Mouse (Mus musculus) spleen, postnatal 36 days (tissue): Measurements from ENCODE around the gene Rab17.

Experiments used
- DNase-seq, 2 experiments: peaks; one replicate each; pipeline ENCODE4 v3.0.0; 2022; ENCODE audit warnings: low spot score in 2 of 2, mixed read lengths in 1 of 2

Rab17 gene

GRCm38 (mm10) chr1:90995916-90996315 lies 26.5 kb upstream of the Rab17 start:
- no peak for DNase-seq

GRCm38 (mm10) chr1:90981346-90981745 lies 11.9 kb upstream of the Rab17 start:
- no peak for DNase-seq

GRCm38 (mm10) chr1:90980638-90981330 lies 11.3 kb upstream of the Rab17 start:
- no peak for DNase-seq

- no peak for DNase-seq
Measured at GRCm38 (mm10) chr1:90975960-90976359, 6.5 kb upstream of the Rab17 start.

- DNase-seq: peak in 1 of 2 experiments; percentile 15
Measured at GRCm38 (mm10) chr1:90974906-90975649, 5.6 kb upstream of the Rab17 start.

- DNase-seq: no peak
Measured at GRCm38 (mm10) chr1:90973574-90973911, 4.1 kb upstream of the Rab17 start.

GRCm38 (mm10) chr1:90972911-90973573 lies 3.6 kb upstream of the Rab17 start:
- peak; percentile 66 to 75 for DNase-seq

GRCm38 (mm10) chr1:90969881-90970390 lies 475 bp upstream of the Rab17 start:
- no peak for DNase-seq

GRCm38 (mm10) chr1:90968649-90969048 lies 812 bp downstream of the Rab17 start:
- no peak for DNase-seq

- no peak for DNase-seq
Measured at GRCm38 (mm10) chr1:90967583-90967982, 1.9 kb downstream of the Rab17 start.

- no peak for DNase-seq
Measured at GRCm38 (mm10) chr1:90962994-90963393, 6.5 kb downstream of the Rab17 start.

GRCm38 (mm10) chr1:90962526-90962925 lies 6.9 kb downstream of the Rab17 start:
- no peak for DNase-seq

GRCm38 (mm10) chr1:90956245-90957096 lies 13.0 kb downstream of the Rab17 start:
- DNase-seq: no peak

GRCm38 (mm10) chr1:90953688-90954087 lies 15.8 kb downstream of the Rab17 start:
- no peak for DNase-seq

- DNase-seq: no peak
Measured at GRCm38 (mm10) chr1:90952808-90953207, 16.7 kb downstream of the Rab17 start, which contains the start of gene Prlh. Gene Prlh (plus strand): TSS chr1:90953108.

GRCm38 (mm10) chr1:90951670-90952069 lies 17.8 kb downstream of the Rab17 start:
- DNase-seq: no peak

GRCm38 (mm10) chr1:90949309-90949708 lies 20.2 kb downstream of the Rab17 start:
- DNase-seq: no peak

GRCm38 (mm10) chr1:90947252-90947651 lies 22.2 kb downstream of the Rab17 start:
- no peak for DNase-seq

- DNase-seq: no peak
Measured at GRCm38 (mm10) chr1:90945171-90945570, 24.3 kb downstream of the Rab17 start.

GRCm38 (mm10) chr1:90939980-90940379 lies 29.5 kb downstream of the Rab17 start:
- no peak for DNase-seq

- DNase-seq: no peak
Measured at GRCm38 (mm10) chr1:90936990-90937389, 32.5 kb downstream of the Rab17 start.

GRCm38 (mm10) chr1:90933001-90933400 lies 36.5 kb downstream of the Rab17 start:
- no peak for DNase-seq
